Mouse (Mus musculus) MEL (cell line): ENCODE data around the gene Gm17490. TPM values are rescaled to one million over a fixed set of nuclear protein-coding genes. Genes with fewer than 3 reads are reported as not detected.

Experiments
- DNase-seq: peaks from one replicate; pipeline ENCODE4 v3.0.0; 2011; ENCODE audit warnings: low read depth, low spot score
- H3K27ac ChIP-seq: 2 replicates; pipeline ENCODE4 v1.5.1; 2012; ENCODE audit warnings: low read depth, mild to moderate bottlenecking, control low read depth, low read length, moderate library complexity; ENCODE audit not compliant: control insufficient read depth
- H3K27me3 ChIP-seq, 2 experiments: fragments of 150-350 bp in 1 of 2; sonication (generic) in 1 of 2; 2 replicates each; pipeline ENCODE4 v1.6.1; 2012; ENCODE audit warnings: low read length in 2 of 2, mild to moderate bottlenecking in 2 of 2, improper control_type of control experiment in 1 of 2, moderate library complexity in 1 of 2; ENCODE audit not compliant: insufficient read depth in 2 of 2, control insufficient read depth in 1 of 2
- H3K36me3 ChIP-seq, 2 experiments: 2 replicates each; pipeline ENCODE4 v1.6.1; 2012 to 2014; ENCODE audit warnings: low read length in 2 of 2, improper control_type of control experiment in 1 of 2, inconsistent platforms in 1 of 2, mild to moderate bottlenecking in 1 of 2; ENCODE audit not compliant: insufficient read depth in 2 of 2, control insufficient read depth in 1 of 2
- H3K4me1 ChIP-seq, 2 experiments: fragments of 150-350 bp in 1 of 2; sonication (generic) in 1 of 2; 2 replicates each; pipeline ENCODE4 v1.6.1; 2012; ENCODE audit warnings: low read length in 2 of 2, improper control_type of control experiment in 1 of 2, mild to moderate bottlenecking in 1 of 2; ENCODE audit not compliant: insufficient read depth in 2 of 2, control insufficient read depth in 1 of 2
- H3K4me3 ChIP-seq, 2 experiments: fragments of 150-350 bp in 1 of 2; sonication (generic) in 1 of 2; 2 replicates each; pipeline ENCODE4 v1.5.1; 2012; ENCODE audit warnings: low read depth in 2 of 2, low read length in 2 of 2, mild to moderate bottlenecking in 2 of 2, moderate library complexity in 2 of 2, control low read depth in 1 of 2, improper control_type of control experiment in 1 of 2; ENCODE audit not compliant: control insufficient read depth in 1 of 2, insufficient read depth in 1 of 2
- H3K79me2 ChIP-seq: 2 replicates; pipeline ENCODE4 v1.6.1; 2012; ENCODE audit warnings: mild to moderate bottlenecking, low read length, moderate library complexity; ENCODE audit not compliant: control insufficient read depth, poor library complexity, insufficient read depth
- H3K9ac ChIP-seq: 2 replicates; pipeline ENCODE4 v1.6.1; 2012; ENCODE audit warnings: low read depth, mild to moderate bottlenecking, control low read depth, low read length, moderate library complexity; ENCODE audit not compliant: control insufficient read depth, poor library complexity, severe bottlenecking
- H3K9me3 ChIP-seq: fragments of 150-350 bp; sonication (generic); replicated peaks from 2 replicates; pipeline ENCODE4 v1.6.1; 2012; ENCODE audit warnings: mild to moderate bottlenecking, low read length, improper control_type of control experiment, moderate library complexity; ENCODE audit not compliant: insufficient read depth
- CHD1 ChIP-seq: IDR thresholded peaks from 2 replicates; pipeline ENCODE4 v1.6.1; 2012; ENCODE audit warnings: low read depth, mild to moderate bottlenecking, inconsistent platforms, low read length, improper control_type of control experiment
- CHD2 ChIP-seq: IDR thresholded peaks from 2 replicates; pipeline ENCODE4 v1.6.1; 2011; ENCODE audit warnings: low read length, improper control_type of control experiment
- E2F4 ChIP-seq: IDR thresholded peaks from 2 replicates; pipeline ENCODE4 v1.6.1; 2011; ENCODE audit warnings: low read depth, low read length, improper control_type of control experiment, borderline replicate concordance
- EP300 ChIP-seq, 2 experiments: IDR thresholded peaks; 2 replicates each; pipeline ENCODE4 v1.6.1; 2011; ENCODE audit warnings: improper control_type of control experiment in 2 of 2, low read length in 2 of 2, low read depth in 1 of 2, mild to moderate bottlenecking in 1 of 2
- HCFC1 ChIP-seq: IDR thresholded peaks from 2 replicates; pipeline ENCODE4 v1.6.1; 2012; ENCODE audit warnings: low read depth, mild to moderate bottlenecking, inconsistent platforms, low read length, improper control_type of control experiment, moderate library complexity
- JUND ChIP-seq: IDR thresholded peaks from 2 replicates; pipeline ENCODE4 v1.6.1; 2011; ENCODE audit warnings: low read depth, mild to moderate bottlenecking, improper control_type of control experiment, low read length
- KAT2A ChIP-seq: conservative IDR thresholded peaks from 2 replicates; pipeline ENCODE4 v1.6.1; 2012; ENCODE audit warnings: low read depth, low read length, improper control_type of control experiment, inconsistent platforms
- MAFK ChIP-seq: IDR thresholded peaks from 2 replicates; pipeline ENCODE4 v1.6.1; 2011; ENCODE audit warnings: low read depth, mild to moderate bottlenecking, low read length, improper control_type of control experiment, borderline replicate concordance
- MAX ChIP-seq: IDR thresholded peaks from 2 replicates; pipeline ENCODE4 v1.6.1; 2011; ENCODE audit warnings: low read length, improper control_type of control experiment
- MAZ ChIP-seq: IDR thresholded peaks from 2 replicates; pipeline ENCODE4 v1.6.1; 2012; ENCODE audit warnings: low read depth, mild to moderate bottlenecking, inconsistent platforms, low read length, improper control_type of control experiment
- MEF2A ChIP-seq: IDR thresholded peaks from 2 replicates; pipeline ENCODE4 v1.6.1; 2014; ENCODE audit warnings: low read depth, mild to moderate bottlenecking, inconsistent platforms, low read length, improper control_type of control experiment; ENCODE audit not compliant: poor library complexity, insufficient replicate concordance, severe bottlenecking; ENCODE audit errors: extremely low read depth
- MXI1 ChIP-seq: IDR thresholded peaks from 2 replicates; pipeline ENCODE4 v1.6.1; 2011; ENCODE audit warnings: mild to moderate bottlenecking, low read depth, low read length, improper control_type of control experiment
- MYB ChIP-seq: IDR thresholded peaks from 2 replicates; pipeline ENCODE4 v1.6.1; 2011; ENCODE audit warnings: mild to moderate bottlenecking, low read depth, low read length, improper control_type of control experiment
- MYC ChIP-seq: IDR thresholded peaks from 2 replicates; pipeline ENCODE4 v1.6.1; 2011; ENCODE audit warnings: low read depth, mild to moderate bottlenecking, low read length, improper control_type of control experiment, moderate library complexity
- NRF1 ChIP-seq: IDR thresholded peaks from 2 replicates; pipeline ENCODE4 v1.6.1; 2014; ENCODE audit warnings: low read depth, mild to moderate bottlenecking, inconsistent platforms, low read length, improper control_type of control experiment, moderate library complexity; ENCODE audit not compliant: poor library complexity, insufficient read depth, severe bottlenecking
- POLR2A ChIP-seq, 2 experiments: IDR thresholded peaks; 2 replicates each; pipeline ENCODE4 v1.6.1; 2011 to 2012; ENCODE audit warnings: low read length in 2 of 2, mild to moderate bottlenecking in 2 of 2, control low read depth in 1 of 2, improper control_type of control experiment in 1 of 2, low read depth in 1 of 2, moderate library complexity in 1 of 2; ENCODE audit not compliant: control insufficient read depth in 1 of 2, insufficient read depth in 1 of 2, poor library complexity in 1 of 2
- POLR2AphosphoS2 ChIP-seq: IDR thresholded peaks from 2 replicates; pipeline ENCODE4 v1.6.1; 2011; ENCODE audit warnings: low read length, improper control_type of control experiment
- RAD21 ChIP-seq: IDR thresholded peaks from 2 replicates; pipeline ENCODE4 v1.6.1; 2011; ENCODE audit warnings: mild to moderate bottlenecking, low read depth, low read length, improper control_type of control experiment
- RCOR1 ChIP-seq: IDR thresholded peaks from 2 replicates; pipeline ENCODE4 v1.6.1; 2012; ENCODE audit warnings: low read depth, mild to moderate bottlenecking, inconsistent platforms, low read length, improper control_type of control experiment
- SIN3A ChIP-seq: IDR thresholded peaks from 2 replicates; pipeline ENCODE4 v1.6.1; 2012; ENCODE audit warnings: low read length, improper control_type of control experiment, inconsistent platforms
- SMC3 ChIP-seq: IDR thresholded peaks from 2 replicates; pipeline ENCODE4 v1.6.1; 2011; ENCODE audit warnings: low read depth, low read length, improper control_type of control experiment
- TAL1 ChIP-seq: IDR thresholded peaks from 2 replicates; pipeline ENCODE4 v1.6.1; 2012; ENCODE audit warnings: mild to moderate bottlenecking, inconsistent platforms, low read length, moderate library complexity, mixed read lengths
- TCF12 ChIP-seq: IDR thresholded peaks from 2 replicates; pipeline ENCODE4 v1.6.1; 2014; ENCODE audit warnings: low read depth, mild to moderate bottlenecking, inconsistent platforms, low read length, improper control_type of control experiment, moderate library complexity
- UBTF ChIP-seq: IDR thresholded peaks from 2 replicates; pipeline ENCODE4 v1.6.1; 2012; ENCODE audit warnings: low read depth, mild to moderate bottlenecking, inconsistent platforms, low read length, improper control_type of control experiment, moderate library complexity, borderline replicate concordance; ENCODE audit not compliant: insufficient read depth
- USF2 ChIP-seq, 2 experiments: IDR thresholded peaks; 2 replicates each; pipeline ENCODE4 v1.6.1; 2011 to 2012; ENCODE audit warnings: improper control_type of control experiment in 2 of 2, low read length in 2 of 2, borderline replicate concordance in 1 of 2, inconsistent platforms in 1 of 2, low read depth in 1 of 2, mild to moderate bottlenecking in 1 of 2; ENCODE audit not compliant: insufficient read depth in 1 of 2
- ZKSCAN1 ChIP-seq: IDR thresholded peaks from 2 replicates; pipeline ENCODE4 v1.6.1; 2012; ENCODE audit warnings: low read depth, mild to moderate bottlenecking, inconsistent platforms, low read length, improper control_type of control experiment, moderate library complexity
- ZMIZ1 ChIP-seq: IDR thresholded peaks from 2 replicates; pipeline ENCODE4 v1.6.1; 2012; ENCODE audit warnings: low read depth, mild to moderate bottlenecking, inconsistent platforms, low read length, improper control_type of control experiment, moderate library complexity
- polyA plus RNA-seq, 2 experiments: library from polyadenylated mRNA; stranded (reverse) in 1 of 2; unstranded in 1 of 2; fragments of >175 nt in 1 of 2; fragments of >200 nt in 1 of 2; gene quantifications; 2 replicates each; pipeline versions ENCODE4 v1.2.1 to v1.2.4; 2012; ENCODE audit warnings: low replicate concordance in 2 of 2, low read depth in 1 of 2; ENCODE audit not compliant: insufficient read length in 2 of 2, insufficient read depth in 1 of 2, missing spikeins in 1 of 2
- total RNA-seq: library from RNA; depleted of rRNA; stranded (reverse); fragments of 300-350 nt; gene quantifications from 2 replicates; pipeline ENCODE4 v1.2.3, GENCODE M21; 2012

Gene Gm17490
- total and polyA plus RNA-seq, 3 experiments = not detected

- H3K9ac ChIP-seq = no peak overlapping the region
- TF ChIP-seq CHD1 = no peak
- no peak for TF ChIP-seq ZKSCAN1
- TF ChIP-seq MYB = no peak
- no peak for TF ChIP-seq CHD2
- TF ChIP-seq MAFK = no peak
- no peak for TF ChIP-seq SIN3A
- no peak for TF ChIP-seq USF2 (IDR thresholded peaks at IDR 0.05; ENCODE audit: borderline replicate concordance in 1 of 2, insufficient read depth in 1 of 2, low read depth in 1 of 2, low read length in 2 of 2)
- TF ChIP-seq ZMIZ1 = no peak
- no peak for TF ChIP-seq MAX
- TF ChIP-seq JUND = no peak
- no peak for TF ChIP-seq KAT2A
- TF ChIP-seq TAL1 = no peak
- no peak for TF ChIP-seq POLR2AphosphoS2
- no peak for TF ChIP-seq HCFC1
- H3K36me3 ChIP-seq = peaks cover 0 to 35% of the 10 kb centered on the region in 2 experiments; a peak in 2 of 4 replicates
- no peak overlapping the region for H3K4me3 ChIP-seq
- no peaks in the 10 kb centered on the region for H3K79me2 ChIP-seq
- DNase-seq = no peak
- no peaks in the 10 kb centered on the region for H3K9me3 ChIP-seq
- no peaks in the 10 kb centered on the region for H3K27me3 ChIP-seq
- H3K27ac ChIP-seq = no peak overlapping the region
- no peaks in the 10 kb centered on the region for H3K4me1 ChIP-seq
These were observed 38.1 kb downstream of the Gm17490 start for GRCm38 (mm10) chr2:11587996-11588395.

GRCm38 (mm10) chr2:11579399-11579798 is 46.7 kb downstream of the Gm17490 start:
- TF ChIP-seq TAL1 (no peak), SMC3 (no peak), EP300 (IDR thresholded peaks at IDR 0.05; ENCODE audit: low read depth in 1 of 2, low read length in 2 of 2) (no peak), MAX (no peak), MEF2A (no peak), TCF12 (no peak), UBTF (no peak), MYC (no peak), NRF1 (no peak), CHD1 (no peak), POLR2A (IDR thresholded peaks at IDR 0.05; ENCODE audit: control insufficient read depth in 1 of 2, insufficient read depth in 1 of 2, low read depth in 1 of 2, low read length in 2 of 2, poor library complexity in 1 of 2) (no peak), RCOR1 (no peak), MAZ (no peak), MXI1 (no peak), RAD21 (no peak), E2F4 (no peak), JUND (no peak)
- Histone ChIP-seq H3K4me1 (no peaks in the 10 kb centered on the region; a peak in 1 of 4 replicates), H3K9ac (no peak overlapping the region), H3K9me3 (no peaks in the 10 kb centered on the region), H3K27me3 (no peaks in the 10 kb centered on the region), H3K27ac (no peak overlapping the region), H3K36me3 (no peaks in the 10 kb centered on the region), H3K4me3 (no peak overlapping the region), H3K79me2 (no peaks in the 10 kb centered on the region)
- DNase-seq = no peak
